Mouse (Mus musculus): Measurements from ENCODE around the gene Olfr97.
"Not testable (repeated sequence)": the region's sequence is repeated elsewhere in the genome, so short reads cannot be mapped to it uniquely, and the experiment has no call there.

The Olfr97 gene

DNA sequence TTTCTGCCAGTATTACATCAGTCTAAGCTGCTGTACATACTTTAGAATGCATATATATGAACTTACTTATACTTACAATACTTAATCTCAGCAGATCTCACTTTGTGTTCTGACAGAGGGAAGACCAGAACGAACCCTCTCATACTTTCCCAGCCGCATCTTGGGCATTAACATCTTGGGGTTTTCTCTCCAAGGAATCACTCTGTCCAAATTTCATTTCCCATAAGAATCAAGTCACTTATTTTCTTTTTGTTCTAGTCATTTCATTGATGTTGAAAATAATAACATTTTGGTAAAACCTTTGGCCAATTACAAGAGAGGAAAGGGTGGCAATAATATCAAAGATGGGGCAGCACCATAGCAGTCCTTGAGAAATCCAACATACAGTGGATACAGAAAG is at the start of gene Olfr97:
Gene Olfr97, minus strand, starts transcription at position 101 of the 400 bp plus-strand sequence.
- DNase-seq = not testable (repeated sequence)

DNA sequence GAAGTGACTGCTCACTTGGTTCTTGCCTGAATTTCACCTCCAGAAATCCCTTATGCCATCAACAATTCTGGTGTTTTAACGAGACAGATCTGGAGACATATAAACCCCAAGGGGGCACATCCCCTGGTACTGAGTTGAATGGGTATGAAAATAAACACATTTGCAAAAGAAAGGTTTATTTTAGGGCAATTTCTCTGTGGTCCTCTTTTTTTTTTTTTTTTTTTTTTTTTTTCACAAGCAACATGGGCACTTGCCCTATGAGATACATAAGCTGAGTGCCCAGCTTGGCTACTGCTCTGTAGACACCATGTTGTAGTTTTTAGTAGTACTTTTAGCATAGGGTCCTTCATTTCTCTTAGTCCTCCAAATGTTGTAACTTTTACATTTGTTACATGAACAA is 46.2 kb upstream of the Olfr97 start, which contains the start of gene Olfr99:
Gene Olfr99, minus strand, starts transcription at position 101 of the 400 bp plus-strand sequence.
- DNase-seq = no peak

GRCm38 (mm10) chr17:37280331-37280730 is 43.2 kb upstream of the Olfr97 start:
- DNase-seq = no peak

DNA sequence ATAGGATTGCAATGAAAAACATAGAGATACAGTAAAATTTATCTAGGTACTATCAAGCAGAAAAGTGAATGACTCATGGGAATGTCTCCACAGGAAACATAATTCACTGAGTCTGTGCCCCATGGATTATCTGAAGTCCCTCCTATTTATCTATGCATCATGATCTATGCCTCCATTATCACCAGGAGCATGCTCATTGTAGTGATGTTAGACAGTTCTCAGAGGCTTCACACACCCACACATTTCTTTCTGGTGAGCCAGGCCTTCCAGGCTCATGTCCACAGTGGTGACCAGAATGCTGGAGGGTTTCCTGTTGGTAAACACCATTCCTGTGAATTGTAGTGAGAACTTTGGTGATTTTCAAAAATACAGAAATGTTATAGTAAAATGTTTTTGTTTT is 39.4 kb upstream of the Olfr97 start:
- no peak for DNase-seq

DNA sequence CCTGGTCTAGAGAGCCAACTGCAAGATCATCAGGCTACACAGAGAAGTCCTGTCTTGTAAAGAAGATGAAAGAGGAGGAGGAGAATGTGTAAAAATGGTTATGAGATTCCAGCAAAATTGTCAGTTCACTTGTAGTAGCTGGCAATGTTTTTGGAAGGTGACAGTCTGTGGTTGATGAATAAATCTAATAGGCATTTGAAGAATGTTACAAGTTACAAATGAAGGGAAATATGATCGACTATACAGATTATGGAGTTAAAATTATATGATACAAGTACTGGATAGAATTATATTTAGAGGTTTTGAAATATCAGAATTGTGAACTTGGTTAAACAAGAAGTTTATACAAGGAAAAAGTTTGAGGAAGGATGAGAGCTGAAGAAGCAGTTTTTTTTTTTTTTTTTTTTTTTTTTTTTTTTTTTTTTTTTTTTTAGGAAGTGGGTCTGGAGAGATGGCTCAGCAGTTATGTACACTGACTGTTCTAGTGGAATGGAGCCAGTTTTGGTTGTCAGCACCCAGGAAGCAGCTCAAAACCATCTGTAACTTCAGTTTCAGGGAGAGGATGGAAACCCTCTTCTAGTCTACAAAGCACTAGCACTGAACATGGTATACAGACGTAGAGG is 38.6 kb upstream of the Olfr97 start:
- DNase-seq = no peak

DNA sequence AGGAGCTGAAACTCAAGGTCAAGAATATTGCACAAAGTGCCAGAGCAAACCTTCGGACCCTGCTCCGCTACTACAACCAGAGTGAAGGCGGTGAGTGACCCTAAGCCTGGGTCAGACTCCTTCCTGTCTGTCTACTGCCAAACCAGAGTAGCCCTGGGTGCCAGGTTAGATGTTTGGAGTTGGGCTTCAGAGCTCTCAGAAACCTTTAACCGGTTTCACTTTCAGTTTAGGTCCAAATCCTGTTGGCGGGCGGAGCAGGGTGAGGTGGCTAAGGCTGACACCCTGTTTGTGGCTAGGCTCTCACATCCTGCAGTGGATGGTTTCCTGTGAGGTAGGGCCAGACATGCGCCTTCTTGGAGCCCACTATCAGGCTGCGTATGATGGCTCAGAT is 33.6 kb upstream of the Olfr97 start:
- peak; percentile 59 to 65 for DNase-seq

DNA sequence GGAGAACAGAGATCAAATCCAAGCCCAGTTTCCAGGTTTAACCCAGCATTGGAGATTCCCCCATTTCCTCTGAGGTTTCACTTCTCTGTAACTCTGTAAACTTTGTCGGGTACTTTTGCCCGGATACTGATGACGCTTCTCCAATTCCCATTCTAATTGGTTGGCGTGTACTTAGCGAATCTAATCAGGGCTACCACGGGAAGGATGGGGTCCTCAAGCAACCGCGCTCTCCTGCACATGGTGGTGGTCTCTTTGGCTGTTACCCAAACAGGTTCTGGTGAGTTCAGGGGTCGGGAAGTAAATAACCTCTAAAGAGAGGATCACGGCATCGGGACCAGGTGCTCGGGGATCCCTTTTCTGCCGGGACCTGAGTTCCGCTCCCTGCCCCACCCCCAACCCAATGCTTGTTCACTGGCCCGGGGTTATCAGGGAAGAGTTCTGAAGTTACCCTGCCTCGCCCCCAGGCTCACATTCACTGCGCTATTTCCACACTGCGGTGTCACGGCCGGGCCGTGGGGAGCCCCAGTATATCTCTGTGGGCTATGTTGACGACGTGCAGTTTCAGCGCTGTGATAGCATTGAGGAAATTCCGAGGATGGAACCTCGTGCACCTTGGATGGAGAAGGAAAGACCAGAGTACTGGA is 33.0 kb upstream of the Olfr97 start, which contains the start of gene H2-M3:
Gene H2-M3, plus strand, starts transcription at position 163 of the 644 bp plus-strand sequence.
- DNase-seq = peak; percentile 88 to 96

DNA sequence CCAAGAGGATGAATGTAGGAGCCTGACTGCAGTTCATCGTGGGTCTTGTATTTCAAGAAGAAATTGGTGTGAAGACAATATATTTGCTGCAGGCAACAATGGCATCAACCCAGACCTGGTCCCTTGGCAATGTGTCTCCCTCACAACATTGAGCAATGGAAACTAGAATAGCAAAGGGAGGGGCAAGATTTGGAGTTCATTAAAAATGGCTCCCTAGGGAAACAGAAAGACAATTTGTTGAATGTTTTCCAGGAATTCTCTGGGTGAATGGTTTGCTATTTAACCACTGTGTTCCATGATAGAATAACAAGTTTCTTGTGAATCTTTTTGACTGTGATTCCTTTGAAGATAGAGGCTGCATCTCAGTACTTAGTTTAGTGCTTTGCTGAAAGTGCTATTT is 26.5 kb upstream of the Olfr97 start, which contains the start of gene Olfr98:
Gene Olfr98, minus strand, starts transcription at position 124 of the 400 bp plus-strand sequence.
- no peak for DNase-seq

DNA sequence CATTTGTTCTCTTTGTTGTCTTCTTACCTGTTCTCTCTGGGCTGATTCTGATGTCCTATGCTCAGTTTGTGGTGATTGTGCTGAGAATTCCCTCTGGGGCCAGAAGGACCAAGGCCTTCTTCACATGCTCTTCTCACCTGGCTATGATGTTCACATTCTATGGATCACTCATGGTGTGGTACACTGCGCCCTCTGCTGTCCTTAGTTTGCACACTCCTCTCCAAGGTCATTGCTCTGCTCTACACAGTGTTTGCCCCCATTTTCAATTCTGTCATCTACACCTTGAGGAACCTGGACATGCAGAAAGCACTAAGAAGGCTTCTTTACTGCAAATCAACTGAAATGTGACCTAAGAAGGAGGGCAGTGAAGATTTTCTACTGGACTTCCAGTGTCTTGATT is 13.4 kb upstream of the Olfr97 start:
- peak in 1 of 2 experiments; percentile 24 for DNase-seq

GRCm38 (mm10) chr17:37249460-37249859 is 12.3 kb upstream of the Olfr97 start:
- DNase-seq = no peak

GRCm38 (mm10) chr17:37246715-37247114 is 9.6 kb upstream of the Olfr97 start:
- peak; percentile 18 to 31 for DNase-seq

DNA sequence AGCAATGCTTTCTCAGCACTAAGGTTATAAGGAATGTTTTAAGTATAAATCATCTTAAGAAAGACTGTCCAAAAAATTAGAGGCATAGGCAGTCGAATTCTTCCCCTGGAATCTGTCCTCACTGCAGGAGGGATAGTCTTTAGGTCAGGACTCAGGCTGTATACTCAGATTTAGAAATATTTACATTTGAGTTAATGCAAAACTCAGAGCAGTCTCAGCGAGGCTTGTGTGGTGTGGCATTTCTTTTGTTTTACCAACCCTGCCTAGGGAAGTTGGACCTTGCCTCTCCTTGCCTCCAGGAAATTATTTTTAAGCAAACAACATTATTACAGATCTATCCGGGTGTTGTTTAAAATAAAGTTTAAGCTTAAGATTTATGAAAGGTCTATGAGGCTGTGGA is 5.1 kb upstream of the Olfr97 start:
- DNase-seq = no peak

GRCm38 (mm10) chr17:37221879-37222278 is 15.3 kb downstream of the Olfr97 start:
- DNase-seq = no peak

- no peak for DNase-seq
Measured at GRCm38 (mm10) chr17:37219846-37220245, 17.3 kb downstream of the Olfr97 start, which contains the start of gene Olfr96. Gene Olfr96, plus strand, starts transcription at chr17:37220146.

DNA sequence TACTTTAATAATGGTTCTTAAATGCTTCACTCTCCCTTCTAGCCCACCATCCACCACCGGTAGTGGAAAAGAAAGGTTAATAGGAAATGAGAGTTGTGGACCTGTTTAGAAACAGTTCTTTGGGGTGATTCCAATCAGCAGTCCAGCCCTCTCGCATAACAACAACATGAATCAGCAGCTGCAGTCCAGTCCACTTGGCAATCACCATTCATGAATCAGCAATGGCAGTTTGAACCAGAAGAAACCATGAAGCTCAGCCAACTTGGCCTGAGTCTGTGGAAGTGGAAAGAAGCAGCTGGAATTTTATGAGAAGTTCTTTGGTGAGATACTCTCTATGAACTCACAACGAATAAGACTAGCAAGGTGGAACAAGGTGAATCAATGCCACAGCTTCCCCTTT is 18.6 kb downstream of the Olfr97 start:
- DNase-seq = no peak

GRCm38 (mm10) chr17:37213018-37213417 is 24.1 kb downstream of the Olfr97 start, which contains the start of gene Olfr95:
Gene Olfr95, minus strand, starts transcription at chr17:37213118.
- DNase-seq = no peak

GRCm38 (mm10) chr17:37210884-37211768 is 26.0 kb downstream of the Olfr97 start:
- no peak for DNase-seq

- DNase-seq = no peak
Measured at GRCm38 (mm10) chr17:37203917-37204236, 33.3 kb downstream of the Olfr97 start.

GRCm38 (mm10) chr17:37203206-37203916 is 33.8 kb downstream of the Olfr97 start:
- DNase-seq = peak; percentile 63 to 85

- DNase-seq = no peak
Measured at GRCm38 (mm10) chr17:37200894-37201293, 36.2 kb downstream of the Olfr97 start, which contains the start of gene Olfr94. Gene Olfr94, minus strand, starts transcription at chr17:37200994.

DNA sequence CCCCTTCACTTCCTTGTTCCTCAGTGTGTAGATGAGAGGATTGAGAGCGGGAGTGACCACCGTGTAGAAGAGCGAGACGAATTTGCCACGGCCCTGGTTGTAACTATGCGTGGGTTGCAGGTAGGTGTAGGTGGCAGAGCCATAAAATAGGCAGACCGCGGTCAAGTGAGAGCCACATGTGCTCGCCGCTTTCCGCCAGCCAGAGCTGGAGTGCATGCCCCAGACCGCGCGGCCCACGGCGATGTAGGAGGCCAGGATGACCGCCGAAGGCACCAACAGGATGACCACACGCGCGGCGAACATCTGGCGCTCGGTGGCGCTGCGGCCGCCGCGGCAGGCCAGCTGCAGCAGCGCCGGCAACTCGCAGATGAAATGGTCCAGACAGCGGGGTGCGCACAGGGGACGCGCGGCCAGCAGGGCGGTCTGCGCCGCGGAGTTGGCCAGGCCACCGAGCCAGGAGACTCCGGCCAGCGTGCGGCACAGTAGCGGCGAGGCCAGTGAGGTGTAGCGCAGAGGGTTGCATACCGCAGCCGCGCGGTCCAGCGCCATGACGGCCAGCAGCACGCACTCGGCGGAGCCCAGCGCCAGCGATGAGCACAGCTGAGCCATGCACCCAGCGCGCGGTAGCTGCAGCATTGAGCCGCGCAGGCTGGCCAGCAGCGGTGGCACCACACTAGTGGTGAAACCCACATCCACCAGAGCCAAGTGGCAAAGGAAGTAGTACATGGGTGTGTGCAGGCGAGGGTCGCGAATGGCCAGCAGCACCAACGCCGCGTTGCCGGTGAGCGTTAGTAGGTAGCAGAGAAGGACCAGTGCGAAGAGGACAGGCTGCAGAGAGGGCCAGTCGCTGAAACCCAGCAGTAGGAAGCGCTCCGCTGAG is 40.0 kb downstream of the Olfr97 start:
- DNase-seq = no peak

- DNase-seq = no peak
Measured at GRCm38 (mm10) chr17:37194782-37195181, 42.3 kb downstream of the Olfr97 start.

Data from kidney, adult 8-10 months (tissue).